Mouse (Mus musculus) midbrain, embryonic 16.5 days (tissue): ENCODE measurements around the gene Palld. TPM values are rescaled to one million over a fixed set of nuclear protein-coding genes. Genes with fewer than 3 reads are reported as not detected.
A peak's percentile ranks its signal among the peaks of the same experiment; 100 is the strongest.

Experiments used
- ATAC-seq: fragments of 200-750 bp; cut with Nextera tagmentation; 2 replicates; pipeline ENCODE4 v1.8.0; 2017; ENCODE audit warnings: moderate TSS enrichment
- H3K27ac ChIP-seq: fragments of 300-500 bp; sonication (generic); 2 replicates; pipeline ENCODE4 v1.5.1; 2014; ENCODE audit warnings: mild to moderate bottlenecking, low read length, mixed read lengths
- H3K27me3 ChIP-seq: fragments of 300-500 bp; sonication (generic); 2 replicates; pipeline ENCODE4 v1.6.1; 2014; ENCODE audit warnings: low read depth, low read length, mixed read lengths; ENCODE audit not compliant: control insufficient read depth, insufficient read depth
- H3K36me3 ChIP-seq: fragments of 300-500 bp; sonication (generic); 2 replicates; pipeline ENCODE4 v1.6.1; 2014; ENCODE audit warnings: mild to moderate bottlenecking, low read length, moderate library complexity, mixed read lengths; ENCODE audit not compliant: control insufficient read depth, insufficient read depth
- H3K4me1 ChIP-seq: fragments of 300-500 bp; sonication (generic); 2 replicates; pipeline ENCODE4 v1.6.1; 2014; ENCODE audit warnings: mild to moderate bottlenecking, low read length, mixed read lengths; ENCODE audit not compliant: control insufficient read depth, insufficient read depth
- H3K4me2 ChIP-seq: fragments of 300-500 bp; sonication (generic); 2 replicates; pipeline ENCODE4 v1.6.1; 2014; ENCODE audit warnings: mild to moderate bottlenecking, low read length, mixed read lengths
- H3K4me3 ChIP-seq: fragments of 300-500 bp; sonication (generic); 2 replicates; pipeline ENCODE4 v1.5.1; 2014; ENCODE audit warnings: low read depth, mild to moderate bottlenecking, low read length, moderate library complexity, mixed read lengths
- H3K9ac ChIP-seq: fragments of 300-500 bp; sonication (generic); 2 replicates; pipeline ENCODE4 v1.6.1; 2014; ENCODE audit warnings: low read depth, low read length, mixed read lengths
- H3K9me3 ChIP-seq: fragments of 300-500 bp; sonication (generic); replicated peaks from 2 replicates; pipeline ENCODE4 v1.6.1; 2014; ENCODE audit warnings: mild to moderate bottlenecking, low read length, mixed read lengths; ENCODE audit not compliant: control insufficient read depth, poor library complexity, severe bottlenecking
- WGBS: fragments of 180-500 bp; shearing (Covaris S2); extraction: QIAGEN DNeasy Blood & Tissue Kit; methylation state at CpG from one replicate; pipeline ENCODE4 v1.1.7; 2014; 5-methylcytosine and 5-hydroxymethylcytosine counted together
- polyA plus RNA-seq: library from polyadenylated mRNA; unstranded; fragments of >200 nt; fragmentation: Nextera tagmentation; extraction: Ambion mirVana; gene quantifications from 2 replicates; pipeline ENCODE4 v1.2.1, GENCODE M21; 2015

Palld gene
- polyA plus RNA-seq, 1 experiment from 2014 or later: 15.4 TPM

DNA sequence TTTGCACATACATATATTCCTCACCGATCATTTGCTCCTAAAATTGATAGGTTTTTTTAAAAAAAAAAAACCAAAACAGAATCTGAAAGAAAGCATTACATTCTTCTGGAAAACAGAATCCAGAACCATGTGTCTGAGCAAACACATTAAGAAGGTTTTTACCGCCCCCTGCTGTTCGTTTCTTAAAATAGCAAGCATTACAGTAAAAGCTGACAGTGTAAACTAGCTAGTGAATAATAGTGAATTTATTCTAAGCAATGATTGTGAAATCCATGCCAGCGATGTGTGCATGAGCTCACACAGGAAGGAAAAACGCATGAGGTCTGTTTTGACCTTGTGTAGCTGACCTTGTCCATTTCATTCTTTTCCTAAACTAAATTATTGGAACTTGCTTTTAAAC lies 27.2 kb downstream of the Palld start:
- H3K9me3 ChIP-seq: no peaks in the 10 kb centered on the region
- H3K9ac ChIP-seq: no peak overlapping the region
- ATAC-seq: peak; percentile 67; the same call in 1 of the 2 replicates
- H3K36me3 ChIP-seq: no peaks in the 10 kb centered on the region
- H3K4me1 ChIP-seq: no peaks in the 10 kb centered on the region
- H3K4me3 ChIP-seq: no peak overlapping the region
- no peak overlapping the region for H3K27ac ChIP-seq
- H3K27me3 ChIP-seq: no peaks in the 10 kb centered on the region
- H3K4me2 ChIP-seq: no peak overlapping the region
- 9% methylated on average over 5 of the region's 5 CpGs for WGBS

DNA sequence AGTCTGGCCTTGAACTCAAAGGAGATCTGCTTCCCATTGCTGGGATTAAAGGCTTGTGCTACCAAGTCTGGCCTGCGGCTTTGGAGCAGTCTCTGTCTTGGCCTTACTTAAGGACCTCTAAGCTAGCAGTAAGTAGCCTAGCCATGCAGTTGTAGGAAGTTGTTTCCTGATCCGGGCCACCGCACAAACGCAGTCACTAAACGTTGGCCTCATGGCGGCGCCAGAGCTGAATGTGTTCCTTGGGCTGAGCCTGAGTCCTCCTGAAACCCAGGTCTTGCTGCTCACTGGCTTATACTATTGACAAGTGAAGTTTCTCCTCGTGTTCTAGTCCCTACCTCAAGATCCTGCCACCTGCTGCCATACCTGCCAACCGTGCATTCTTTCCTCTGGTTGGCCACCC lies 28.5 kb downstream of the Palld start:
- no peaks in the 10 kb centered on the region for H3K36me3 ChIP-seq
- H3K27me3 ChIP-seq: no peaks in the 10 kb centered on the region
- H3K27ac ChIP-seq: no peak overlapping the region
- no peak overlapping the region for H3K4me2 ChIP-seq
- H3K4me3 ChIP-seq: no peak overlapping the region
- no peak overlapping the region for H3K9ac ChIP-seq
- no peak for ATAC-seq
- no peaks in the 10 kb centered on the region for H3K9me3 ChIP-seq
- 45% methylated on average over 9 of the region's 9 CpGs for WGBS
- H3K4me1 ChIP-seq: no peaks in the 10 kb centered on the region

DNA sequence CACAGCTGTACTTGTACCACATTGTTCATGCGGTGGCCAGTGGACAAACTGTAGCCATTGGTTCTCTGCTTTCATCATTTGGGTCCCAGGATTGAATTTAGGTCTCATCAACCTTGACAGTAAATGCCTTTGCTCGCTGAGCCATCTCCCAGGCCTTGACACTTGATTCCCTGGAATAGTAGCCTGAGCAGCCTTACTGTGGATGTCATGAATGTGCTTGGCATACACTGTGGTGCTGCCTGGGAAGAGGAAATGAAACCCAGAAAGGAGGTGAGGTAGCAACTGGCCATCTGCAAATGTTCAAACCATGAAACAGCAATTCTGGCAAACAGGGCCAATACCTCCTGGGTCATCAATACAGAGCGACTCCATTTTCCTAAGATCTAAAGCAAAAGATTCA lies 34.0 kb downstream of the Palld start:
- WGBS: 92% methylated on average over 3 of the region's 3 CpGs
- no peaks in the 10 kb centered on the region for H3K36me3 ChIP-seq

DNA sequence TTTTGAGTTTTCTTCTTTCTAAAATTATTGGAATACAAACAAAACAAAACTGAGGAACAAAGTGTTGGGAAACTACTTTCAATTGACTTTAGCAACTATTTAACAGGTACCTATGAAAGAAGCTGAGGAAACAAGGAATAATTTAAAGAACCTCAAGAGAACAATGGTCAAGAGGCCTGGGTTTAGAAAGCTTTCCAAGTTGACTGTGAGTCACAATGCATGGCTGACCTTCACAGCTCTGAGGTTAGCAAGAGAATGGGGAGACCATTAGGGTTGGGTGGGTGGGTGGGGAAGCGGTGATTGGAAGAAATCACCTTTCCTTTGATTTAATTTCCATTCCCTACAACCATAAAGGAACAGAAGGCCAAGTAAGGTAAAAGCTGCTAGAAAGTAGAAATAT lies 35.6 kb downstream of the Palld start:
- Histone ChIP-seq H3K27ac (no peak overlapping the region), H3K4me3 (no peak overlapping the region), H3K4me2 (no peak overlapping the region), H3K9ac (no peak overlapping the region), H3K27me3 (no peaks in the 10 kb centered on the region), H3K36me3 (no peaks in the 10 kb centered on the region), H3K9me3 (no peaks in the 10 kb centered on the region), H3K4me1 (no peaks in the 10 kb centered on the region)
- WGBS: 90% methylated on average over 1 of the region's 1 CpGs
- no peak for ATAC-seq

More for the DNA sequence above, 34.0 kb downstream of the Palld start:
- no peak for ATAC-seq
- Histone ChIP-seq H3K9me3 (no peaks in the 10 kb centered on the region), H3K4me2 (no peak overlapping the region), H3K4me1 (no peaks in the 10 kb centered on the region), H3K27ac (no peak overlapping the region), H3K4me3 (no peak overlapping the region), H3K27me3 (no peaks in the 10 kb centered on the region), H3K9ac (no peak overlapping the region)

DNA sequence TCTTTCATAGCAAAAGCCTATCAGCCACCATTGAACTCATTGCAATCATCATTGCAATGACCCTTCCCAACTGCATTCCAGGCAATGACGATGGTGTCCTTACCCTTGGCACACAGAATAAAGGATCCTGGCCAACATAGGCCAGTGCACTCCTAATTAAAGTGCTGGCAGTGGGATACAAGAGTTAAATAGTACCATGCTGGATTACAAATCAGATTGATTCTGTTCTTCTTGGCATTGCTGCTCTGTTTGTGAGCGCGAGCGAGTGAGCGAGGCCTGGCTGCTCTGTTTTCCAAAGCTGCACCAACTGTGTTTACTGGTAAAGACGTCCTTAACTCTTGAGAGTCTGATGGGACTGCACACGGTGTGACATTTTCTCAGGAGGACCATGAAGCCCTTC lies 37.1 kb downstream of the Palld start:
- no peak overlapping the region for H3K27ac ChIP-seq

DNA sequence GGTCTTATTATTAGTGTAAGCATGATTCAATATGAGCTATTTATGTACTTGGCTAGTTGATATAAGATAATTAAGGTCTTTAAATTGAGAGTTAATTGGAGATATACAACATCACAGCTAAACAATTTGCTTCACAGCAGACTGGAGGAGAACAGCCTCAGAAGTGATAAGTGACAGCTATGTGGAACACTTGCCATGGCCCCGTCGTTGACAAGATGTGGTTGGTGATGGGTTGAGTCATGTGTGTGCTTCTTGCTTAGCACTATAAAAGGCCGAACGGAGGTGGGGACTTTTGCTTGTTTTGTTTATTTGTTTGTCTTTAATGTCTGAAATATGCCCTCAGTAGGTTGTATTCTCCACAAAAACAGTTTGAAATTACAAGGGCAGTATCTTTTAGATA lies 51.2 kb downstream of the Palld start:
- H3K9ac ChIP-seq: no peak overlapping the region
- H3K4me3 ChIP-seq: no peak overlapping the region
- H3K9me3 ChIP-seq: no peaks in the 10 kb centered on the region
- 90% methylated on average over 4 of the region's 4 CpGs for WGBS
- no peak overlapping the region for H3K4me2 ChIP-seq
- peaks cover 2% of the 10 kb centered on the region; the same call in 1 of the 2 replicates for H3K4me1 ChIP-seq
- no peaks in the 10 kb centered on the region for H3K36me3 ChIP-seq
- no peak for ATAC-seq
- no peak overlapping the region for H3K27ac ChIP-seq
- H3K27me3 ChIP-seq: no peaks in the 10 kb centered on the region

More for the DNA sequence above, 37.1 kb downstream of the Palld start:
- H3K4me2 ChIP-seq: no peak overlapping the region
- H3K4me3 ChIP-seq: no peak overlapping the region
- H3K27me3 ChIP-seq: no peaks in the 10 kb centered on the region
- WGBS: 85% methylated on average over 7 of the region's 7 CpGs
- no peaks in the 10 kb centered on the region for H3K36me3 ChIP-seq
- no peak overlapping the region for H3K9ac ChIP-seq
- no peak for ATAC-seq
- no peaks in the 10 kb centered on the region for H3K4me1 ChIP-seq
- H3K9me3 ChIP-seq: no peaks in the 10 kb centered on the region

DNA sequence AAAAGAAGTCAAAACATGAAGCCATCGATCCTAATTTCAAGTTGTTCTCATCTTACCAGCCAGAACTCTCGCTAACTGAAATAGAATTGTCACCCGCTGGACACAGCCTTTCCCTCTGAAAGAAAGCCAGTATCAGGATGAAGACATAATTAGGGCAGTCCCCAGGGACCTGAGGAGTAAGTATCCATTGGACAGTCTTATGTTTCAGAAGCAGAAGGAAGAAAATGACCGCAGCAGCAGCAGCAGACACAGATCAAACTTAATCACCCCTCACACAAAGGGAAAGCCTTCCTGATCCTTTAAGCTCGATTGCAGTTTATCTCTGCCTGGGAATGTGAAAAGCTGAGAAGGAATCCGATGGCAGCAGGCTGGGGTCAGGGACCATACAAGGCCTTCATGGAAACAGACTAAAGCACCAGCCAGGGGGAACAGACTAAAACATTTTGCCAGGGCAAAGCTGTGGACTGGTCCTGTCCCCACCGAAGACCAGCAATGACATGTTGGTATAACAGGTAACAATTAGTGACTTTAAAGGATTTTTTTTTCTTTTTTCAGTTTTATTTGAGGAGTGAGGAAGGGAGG lies 53.8 kb downstream of the Palld start:
- Histone ChIP-seq H3K4me3 (no peak overlapping the region), H3K36me3 (no peaks in the 10 kb centered on the region), H3K27me3 (no peaks in the 10 kb centered on the region), H3K4me2 (no peak overlapping the region), H3K27ac (no peak overlapping the region), H3K9me3 (no peaks in the 10 kb centered on the region), H3K9ac (no peak overlapping the region), H3K4me1 (peaks cover 2% of the 10 kb centered on the region; the same call in 1 of the 2 replicates)
- 11% methylated on average over 7 of the region's 7 CpGs for whole genome bisulfite sequencing
- peak; percentile 48; the same call in 1 of the 2 replicates for ATAC-seq

DNA sequence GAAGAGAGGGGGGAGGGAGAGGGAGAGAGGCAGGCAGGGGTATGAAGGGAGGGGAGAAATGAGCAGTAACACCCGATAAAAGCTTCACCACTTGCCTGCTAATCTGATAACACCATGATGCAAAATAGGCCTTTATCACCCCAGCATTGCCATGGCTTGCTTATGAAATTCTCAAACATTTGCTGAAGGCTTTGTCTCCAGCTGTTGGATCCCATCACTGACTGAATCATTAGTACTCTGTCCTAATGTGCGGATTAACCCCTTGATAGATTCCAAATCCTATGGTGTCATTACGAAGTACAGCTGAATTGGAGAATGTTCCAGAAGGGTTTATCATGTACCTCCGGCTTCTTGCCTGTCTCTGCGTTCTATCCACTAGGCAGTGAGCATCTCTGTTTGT lies 55.0 kb downstream of the Palld start:
- H3K9ac ChIP-seq: no peak overlapping the region
- no peaks in the 10 kb centered on the region for H3K9me3 ChIP-seq
- no peaks in the 10 kb centered on the region for H3K36me3 ChIP-seq
- H3K27me3 ChIP-seq: no peaks in the 10 kb centered on the region
- 66% methylated on average over 5 of the region's 5 CpGs for WGBS
- no peak overlapping the region for H3K4me2 ChIP-seq
- peaks cover 2% of the 10 kb centered on the region; the same call in 1 of the 2 replicates for H3K4me1 ChIP-seq
- no peak overlapping the region for H3K4me3 ChIP-seq
- no peak overlapping the region for H3K27ac ChIP-seq
- ATAC-seq: no peak

DNA sequence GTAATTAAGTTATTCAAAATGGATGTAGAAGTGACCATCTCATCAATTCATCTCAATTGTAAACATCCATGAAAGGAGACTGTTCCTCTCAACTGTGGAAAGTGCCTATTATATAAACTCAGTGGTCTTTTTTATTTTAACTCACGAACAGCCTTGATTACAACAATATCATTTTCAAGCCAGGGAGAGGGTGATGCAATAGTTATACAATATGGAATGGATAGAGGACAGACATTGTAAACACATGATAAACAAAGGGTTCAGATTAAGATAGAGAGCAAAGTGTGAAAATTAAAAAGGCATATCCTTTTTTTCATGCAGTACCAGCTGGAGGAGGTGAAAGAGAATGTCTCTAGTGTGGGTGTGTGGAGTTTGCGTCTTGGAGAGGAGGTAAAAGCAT lies 57.5 kb downstream of the Palld start:
- Histone ChIP-seq H3K4me1 (peaks cover 2% of the 10 kb centered on the region; the same call in 1 of the 2 replicates), H3K27me3 (no peaks in the 10 kb centered on the region), H3K9ac (no peak overlapping the region), H3K4me2 (no peak overlapping the region), H3K9me3 (no peaks in the 10 kb centered on the region), H3K4me3 (no peak overlapping the region), H3K27ac (no peak overlapping the region), H3K36me3 (no peaks in the 10 kb centered on the region)
- WGBS: 79% methylated on average over 2 of the region's 2 CpGs
- no peak for ATAC-seq
